Mouse (Mus musculus) right cerebral cortex, adult 18-20 months (tissue): ENCODE data around the gene Tldc2.

Experiments used
- DNase-seq: peaks from one replicate; pipeline ENCODE4 v3.0.0; 2022; ENCODE audit warnings: mixed read lengths

Gene Tldc2

DNA sequence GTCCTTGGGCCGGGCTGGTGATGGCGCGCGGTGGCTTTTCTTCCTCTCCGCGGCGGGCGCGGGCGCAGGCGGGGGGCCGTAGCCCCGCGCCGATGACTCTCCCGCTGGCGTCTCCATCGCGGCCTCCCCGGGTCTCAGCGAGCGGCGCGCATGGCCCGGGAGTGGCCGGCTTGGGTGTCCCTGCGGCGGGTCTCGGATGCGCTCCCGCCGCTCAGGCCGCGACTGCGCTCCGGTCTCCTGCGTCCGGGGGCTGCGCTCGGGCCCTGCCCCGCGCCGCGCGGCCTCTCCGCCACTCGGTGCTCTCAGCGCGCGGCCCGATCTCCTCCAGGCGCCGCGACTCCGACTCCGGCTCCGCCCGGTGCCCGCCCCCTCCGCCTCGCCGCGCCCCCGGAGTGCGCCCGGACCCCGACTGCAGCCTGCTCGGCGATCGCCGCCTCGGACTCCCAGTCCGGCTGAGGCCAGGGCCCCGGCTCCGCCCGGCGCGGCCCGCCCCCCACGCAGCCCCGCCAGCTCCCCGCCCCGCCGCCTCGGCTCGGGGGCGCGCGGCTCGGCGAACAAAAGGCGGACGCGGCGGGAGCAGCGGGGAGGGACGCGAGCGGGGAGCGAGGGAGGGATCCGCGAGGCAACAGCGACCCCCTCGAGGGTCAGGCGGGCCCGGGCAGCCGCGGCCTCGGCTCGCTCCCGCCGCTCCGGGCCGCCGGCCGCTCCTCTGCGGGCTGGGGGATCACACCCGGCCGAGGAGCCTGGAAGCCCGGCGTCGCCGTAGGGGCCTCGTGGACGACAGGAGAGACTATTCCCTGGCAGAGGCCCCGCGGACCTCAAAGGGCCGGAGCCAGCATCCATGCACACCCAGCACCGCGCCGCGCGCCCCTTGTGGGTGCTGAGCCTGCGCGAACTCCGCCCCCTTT, 7.8 kb upstream of the Tldc2 start, which contains the start of gene Soga1:
Gene Soga1 (minus strand): TSS at position 462 of the 908 bp plus-strand sequence.
- DNase-seq = peak; percentile 82

DNA sequence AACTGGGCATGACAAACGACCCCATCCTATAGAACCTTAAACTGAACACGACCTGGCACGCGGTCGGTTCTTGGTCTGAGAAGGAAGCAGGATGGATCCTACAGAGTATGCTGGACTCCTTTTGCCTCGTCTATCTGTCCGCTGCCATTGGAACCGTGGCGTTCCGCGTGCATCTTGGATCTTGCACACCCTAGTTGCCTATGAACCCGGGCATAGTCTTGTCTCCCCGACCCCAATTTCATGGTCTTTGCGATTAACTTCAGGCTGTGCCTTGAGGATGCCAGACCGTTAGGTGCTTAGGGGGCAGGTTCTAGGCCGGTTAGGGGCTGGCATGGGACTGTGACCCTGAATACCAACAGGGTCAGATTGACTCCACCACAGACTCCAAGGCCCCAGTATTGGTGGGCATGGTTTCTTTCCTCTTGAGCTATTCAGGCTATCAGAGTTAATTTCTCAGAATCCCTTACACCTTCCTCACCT, 7.1 kb upstream of the Tldc2 start:
- DNase-seq = no peak

DNA sequence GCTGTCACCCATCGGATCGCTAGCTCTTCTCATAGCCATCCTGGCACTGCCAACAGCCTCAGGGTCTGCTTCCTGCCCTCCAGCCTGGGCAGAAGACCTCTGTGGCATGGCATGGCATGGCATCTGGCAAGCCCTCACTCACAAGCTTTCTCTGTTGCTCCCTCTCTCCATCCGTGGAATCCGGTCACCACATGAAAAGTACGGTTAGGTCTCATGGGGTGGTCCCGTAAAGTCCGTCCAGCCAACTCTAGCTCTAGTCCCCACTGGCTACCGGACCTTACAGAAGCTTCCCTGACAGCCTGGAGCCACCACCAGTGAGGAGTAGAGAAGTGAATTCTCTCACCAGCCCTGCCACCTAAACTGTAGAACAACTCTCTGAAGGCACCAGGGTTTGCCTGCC, 5.5 kb upstream of the Tldc2 start:
- DNase-seq = no peak

DNA sequence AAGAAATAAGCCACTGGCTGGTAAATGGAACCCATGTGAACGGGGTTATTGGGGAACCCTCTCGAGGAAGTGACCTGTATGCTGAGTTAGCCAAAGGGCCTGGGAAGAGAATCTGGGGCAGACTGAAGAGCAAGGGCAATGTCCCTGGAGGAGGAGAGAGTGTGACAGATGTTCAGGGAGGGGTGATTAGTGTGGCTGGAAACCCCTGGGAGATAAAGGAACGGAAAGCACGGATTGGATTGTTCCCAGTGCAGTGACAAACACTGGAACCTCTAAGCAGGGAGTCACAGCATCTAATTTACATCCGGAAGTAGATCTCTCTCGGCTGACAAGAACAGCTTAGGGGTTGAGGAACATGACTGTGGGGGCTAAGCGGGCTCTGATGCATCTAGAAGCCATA, 4.9 kb upstream of the Tldc2 start:
- no peak for DNase-seq

DNA sequence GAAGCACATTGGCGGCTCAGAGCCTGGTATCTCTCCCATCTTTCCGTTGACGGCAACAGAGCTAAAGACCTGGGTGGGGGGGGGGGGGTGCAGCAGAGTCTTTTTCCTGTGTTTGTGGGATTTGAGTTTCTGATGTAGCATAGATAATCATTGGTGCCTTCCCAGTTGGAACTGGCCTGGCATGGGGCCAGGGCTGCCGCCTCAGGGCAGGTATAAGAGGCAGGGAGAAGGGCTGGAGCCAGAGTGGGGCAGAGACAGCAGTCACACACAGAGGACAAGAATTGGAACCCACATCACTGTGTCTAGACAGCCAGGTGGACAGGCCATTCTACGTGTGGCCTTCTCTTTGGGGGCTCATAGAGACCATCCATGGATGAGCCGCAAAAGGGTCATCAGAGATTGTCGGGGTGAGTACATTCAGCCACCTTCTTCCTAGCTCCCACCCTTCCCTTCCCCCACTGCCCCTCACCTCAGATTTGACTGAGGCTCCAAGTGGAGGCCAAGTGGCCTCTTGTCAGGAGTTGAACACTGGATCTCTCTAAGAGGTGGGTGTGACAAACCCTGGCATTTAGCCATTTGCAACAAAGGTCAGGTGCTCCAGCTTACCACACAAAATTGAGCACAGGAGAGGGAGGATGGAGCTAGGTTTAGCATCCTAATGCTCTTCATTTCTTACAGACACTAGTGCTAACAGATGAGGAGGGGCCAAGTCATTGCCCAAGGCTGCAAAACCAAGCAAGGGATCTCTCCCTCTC, 1.8 kb upstream of the Tldc2 start:
- DNase-seq = no peak

DNA sequence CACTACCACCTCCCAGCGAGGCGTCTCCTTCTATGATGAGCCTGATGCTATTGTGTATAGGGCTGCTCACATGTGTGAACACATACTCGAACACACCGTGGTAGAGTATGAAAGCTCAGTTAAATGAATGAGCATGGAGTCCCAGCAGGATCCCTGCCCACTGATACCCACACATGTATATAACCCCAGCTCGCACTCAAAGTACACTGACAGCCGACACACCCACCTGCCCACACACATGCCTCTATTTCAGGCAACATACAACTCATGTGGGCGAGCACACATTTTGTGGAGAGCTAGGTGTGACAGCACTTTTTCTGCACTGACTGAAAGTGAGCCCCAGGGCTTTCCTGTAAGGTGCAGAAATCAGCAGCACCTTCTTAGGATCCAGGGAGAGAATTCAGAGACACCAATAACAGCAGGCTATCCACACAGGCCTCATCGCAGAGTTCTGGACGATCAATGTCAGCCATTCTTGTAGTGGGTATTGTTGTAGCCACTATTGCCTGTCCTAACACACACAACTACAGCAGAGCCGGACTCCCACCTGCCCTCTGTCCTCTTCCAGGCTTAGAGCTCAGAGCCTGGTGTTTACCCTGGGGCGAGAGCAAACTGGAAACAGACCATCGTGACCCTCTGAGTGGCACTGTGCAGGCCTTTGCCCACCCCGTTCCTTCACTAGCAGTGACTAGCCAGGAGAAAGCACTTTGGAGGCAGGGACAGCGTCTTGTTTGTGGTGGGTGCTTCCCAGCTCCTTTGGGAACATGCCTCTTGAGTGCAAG, 872 bp downstream of the Tldc2 start:
- DNase-seq = peak; percentile 85

DNA sequence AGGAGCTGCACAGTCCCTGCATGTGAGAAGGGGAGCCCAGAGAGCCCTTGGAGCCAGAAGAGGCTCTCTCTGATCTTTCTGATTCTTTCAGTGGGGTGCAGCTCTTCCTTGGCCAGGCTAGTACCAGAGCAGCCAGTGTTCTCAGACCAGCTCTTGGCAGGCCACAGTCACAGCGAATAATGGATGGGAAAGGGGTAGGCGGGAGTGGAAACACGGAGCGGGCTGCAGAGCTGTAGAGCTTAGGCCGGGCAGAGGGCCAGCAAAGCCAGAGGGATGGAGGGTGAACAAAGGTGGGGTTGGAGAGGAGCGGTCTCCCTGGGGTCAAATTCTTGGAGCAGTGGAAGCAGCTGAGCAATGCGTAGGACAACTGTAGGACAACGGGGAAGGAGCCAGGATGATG, 5.2 kb downstream of the Tldc2 start:
- peak; percentile 51 for DNase-seq

DNA sequence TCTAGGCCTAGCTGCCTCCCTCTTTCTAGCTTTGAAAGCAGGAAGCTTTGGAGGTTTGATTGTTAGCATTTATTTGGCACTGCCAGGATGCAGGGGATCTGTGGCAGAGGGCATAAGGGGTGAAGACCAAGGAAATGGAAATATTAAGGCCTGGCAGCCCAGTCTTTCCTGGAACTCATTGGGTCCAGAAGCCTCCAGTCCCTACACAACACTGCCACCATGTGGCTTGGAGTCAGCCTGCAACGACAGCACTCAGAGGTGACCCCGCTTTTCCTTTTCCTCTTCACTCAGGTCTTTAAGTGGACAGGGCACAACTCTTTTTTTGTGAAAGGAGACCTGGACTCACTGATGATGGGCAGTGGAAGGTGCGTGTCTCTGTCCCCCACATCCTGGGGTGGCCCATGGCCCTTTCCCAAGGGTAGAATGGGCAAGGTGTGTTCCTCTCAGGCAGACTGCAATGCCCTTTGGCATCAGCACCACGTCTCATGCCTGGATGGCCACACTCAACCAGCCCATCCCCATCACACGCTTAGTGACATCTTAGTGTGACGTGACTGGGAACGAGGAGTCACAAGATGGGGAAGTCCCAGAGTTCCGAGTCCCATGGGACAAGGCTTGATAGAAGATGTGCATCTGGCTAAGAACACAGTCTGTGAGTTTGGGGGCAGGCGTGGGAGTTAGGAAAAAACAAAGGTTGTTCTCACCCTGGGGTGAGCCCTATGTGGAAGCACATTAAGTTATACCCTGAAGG, 8.3 kb downstream of the Tldc2 start:
- peak; percentile 60 for DNase-seq

DNA sequence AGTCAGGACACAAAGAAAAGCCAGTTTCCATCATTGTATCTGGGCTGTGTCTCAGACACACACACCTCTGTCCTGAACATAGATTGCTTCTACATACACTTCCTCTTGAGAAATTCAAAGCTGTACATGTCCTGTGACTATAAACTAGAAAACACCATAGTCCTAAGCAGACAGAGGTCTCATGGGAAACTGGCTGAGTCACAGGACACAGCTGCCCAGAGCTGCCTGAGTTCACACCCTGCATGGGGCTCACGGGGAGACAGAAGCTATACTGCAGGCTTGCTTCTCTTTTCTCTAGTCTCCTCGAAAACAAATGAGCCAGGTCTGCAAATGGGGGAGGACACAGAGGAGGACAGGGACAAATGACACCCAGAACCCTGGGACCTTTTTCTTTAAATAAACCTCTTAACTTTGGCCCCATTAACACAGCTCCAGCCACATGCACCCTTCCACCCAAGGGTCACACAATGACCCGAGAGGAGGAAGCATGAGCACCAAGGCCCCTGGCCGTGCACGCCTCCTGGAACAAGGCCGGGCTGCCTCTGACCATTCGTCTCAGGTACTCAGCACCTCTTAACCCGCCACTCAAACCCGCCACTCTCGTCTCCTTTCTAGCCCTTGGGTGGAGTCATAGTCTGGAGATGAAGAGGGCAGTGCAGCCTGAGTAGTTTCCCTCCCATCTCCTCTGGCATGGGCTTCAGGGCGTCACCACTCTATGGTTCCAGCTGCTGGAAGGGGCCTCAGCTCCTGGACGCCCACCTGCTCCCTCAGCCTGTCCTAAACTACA, 12.9 kb downstream of the Tldc2 start:
- no peak for DNase-seq

DNA sequence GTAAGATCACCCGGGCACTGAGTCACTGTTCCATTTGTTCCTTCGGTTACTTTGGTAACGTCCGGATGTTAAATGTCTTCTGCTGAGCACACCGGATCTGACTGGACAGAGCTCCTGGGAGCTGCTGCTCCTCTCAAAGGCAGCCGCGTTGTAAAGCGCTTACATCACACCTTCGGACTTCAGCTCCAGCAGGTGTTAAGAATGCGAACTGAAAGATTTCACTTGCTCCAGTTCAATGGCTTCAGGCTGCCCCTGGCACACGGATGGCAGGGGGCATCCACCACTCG, 13.4 kb downstream of the Tldc2 start:
- DNase-seq = no peak

DNA sequence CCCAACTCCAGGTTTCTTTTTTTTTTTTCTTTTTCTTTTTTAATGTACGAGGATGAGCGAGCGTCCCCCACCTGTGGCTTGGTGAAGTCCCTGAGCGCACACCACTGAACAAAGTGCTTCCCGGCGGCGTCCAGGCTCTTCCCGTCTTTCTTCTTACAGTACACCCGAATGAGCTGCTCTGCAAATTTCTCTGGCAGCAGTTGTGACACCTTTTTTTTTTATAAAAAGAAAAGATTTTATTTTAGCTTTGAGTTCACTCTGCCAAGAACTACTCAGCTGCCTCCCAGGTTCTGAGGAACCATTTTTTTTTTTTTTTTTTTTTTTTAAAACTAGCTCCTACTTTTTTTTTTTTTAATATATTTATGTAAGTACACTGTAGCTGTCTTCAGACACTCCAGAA, 14.8 kb downstream of the Tldc2 start:
- peak; percentile 32 for DNase-seq

DNA sequence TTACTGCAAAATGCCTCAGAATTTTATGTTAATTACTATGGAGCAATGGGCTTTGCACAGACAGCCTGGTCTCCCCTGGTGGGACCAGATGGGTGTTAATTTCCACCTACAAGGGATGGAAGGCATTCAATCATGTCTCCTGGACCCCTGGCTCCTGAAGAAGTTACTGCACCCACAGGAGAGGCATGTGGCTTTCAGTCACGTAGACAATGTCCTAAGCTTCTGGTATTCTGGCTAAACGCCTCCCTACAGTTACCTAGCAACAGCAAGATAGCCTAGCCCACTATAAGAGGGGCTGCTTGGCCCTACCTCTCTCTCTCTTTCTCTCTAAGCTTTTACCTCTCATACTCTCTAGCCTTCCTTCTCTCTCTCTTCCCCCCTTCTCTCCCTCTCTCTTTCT, 15.4 kb downstream of the Tldc2 start:
- DNase-seq = no peak

DNA sequence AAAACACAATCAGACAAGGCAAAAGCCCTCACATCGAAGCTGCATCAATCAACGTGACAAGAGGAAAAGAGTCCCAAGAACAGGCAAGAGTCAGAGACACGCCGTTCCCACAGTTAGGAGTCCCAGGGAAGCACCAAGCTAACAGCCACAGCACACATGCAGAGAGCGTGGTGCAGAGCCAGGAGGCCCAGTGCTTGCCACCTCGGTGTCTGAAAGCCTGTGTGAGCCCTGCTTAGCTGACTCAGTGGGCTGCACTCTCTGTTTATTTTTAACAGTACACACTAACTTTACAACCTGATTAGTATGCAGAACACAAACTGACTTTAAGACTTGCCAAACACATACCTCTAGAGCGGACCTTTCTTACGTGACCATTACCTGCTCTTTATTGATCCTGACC, 17.6 kb downstream of the Tldc2 start:
- DNase-seq = no peak

DNA sequence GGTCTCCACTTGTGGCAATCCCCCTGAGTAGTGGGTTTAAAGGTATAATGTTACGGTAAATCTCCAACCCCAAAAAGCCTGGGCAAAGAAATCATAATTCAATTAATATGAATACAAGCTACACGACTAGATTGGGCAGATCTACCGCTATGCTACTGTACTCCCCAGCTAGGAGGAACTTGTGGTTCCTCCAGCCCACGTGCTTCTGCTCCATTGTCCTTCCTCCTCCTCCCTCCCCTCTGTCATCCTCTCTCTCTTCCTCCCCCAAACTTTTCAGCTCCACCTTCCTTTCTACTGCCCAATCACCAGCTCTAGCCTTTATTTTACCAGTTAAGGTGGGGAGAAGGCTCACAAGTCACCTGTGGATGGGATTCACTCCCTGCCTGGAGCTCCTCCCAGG, 21.4 kb downstream of the Tldc2 start:
- DNase-seq = no peak

DNA sequence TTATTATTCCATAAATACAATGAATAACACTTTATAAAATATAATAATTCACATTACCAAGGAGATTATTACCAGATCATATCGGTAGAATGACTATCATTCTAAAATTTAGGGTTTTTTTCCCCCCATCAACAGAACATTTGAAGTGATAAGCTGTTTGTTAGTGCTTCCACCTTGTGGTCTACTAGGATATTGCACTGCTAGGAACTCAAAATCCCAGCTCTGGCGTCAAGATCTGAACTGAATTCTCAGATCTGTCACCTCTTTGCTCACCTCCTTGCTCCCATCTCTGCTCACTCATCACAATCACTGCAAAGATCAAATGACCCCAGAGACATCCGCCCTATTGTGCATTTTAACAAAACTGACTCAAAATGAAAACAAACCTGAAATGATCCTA, 30.1 kb downstream of the Tldc2 start:
- no peak for DNase-seq

DNA sequence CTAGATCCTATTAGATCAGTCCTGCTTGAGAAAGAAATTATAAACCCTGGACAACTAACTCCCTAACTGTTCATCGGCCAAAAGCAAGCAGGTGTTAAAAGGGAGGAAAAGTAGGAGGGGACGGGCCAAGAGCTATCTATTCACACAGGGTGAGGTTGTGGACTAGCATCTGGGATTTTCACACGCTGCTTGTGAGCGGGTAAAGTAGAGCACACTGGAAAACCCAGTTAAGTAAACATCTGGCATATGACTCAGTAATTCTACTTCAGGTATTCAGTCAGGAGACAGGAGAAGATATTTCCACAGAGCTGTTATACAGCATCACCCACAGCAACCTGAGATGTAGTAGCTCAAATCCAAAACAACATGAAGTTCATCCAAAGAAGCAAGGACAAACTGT, 31.7 kb downstream of the Tldc2 start:
- no peak for DNase-seq

DNA sequence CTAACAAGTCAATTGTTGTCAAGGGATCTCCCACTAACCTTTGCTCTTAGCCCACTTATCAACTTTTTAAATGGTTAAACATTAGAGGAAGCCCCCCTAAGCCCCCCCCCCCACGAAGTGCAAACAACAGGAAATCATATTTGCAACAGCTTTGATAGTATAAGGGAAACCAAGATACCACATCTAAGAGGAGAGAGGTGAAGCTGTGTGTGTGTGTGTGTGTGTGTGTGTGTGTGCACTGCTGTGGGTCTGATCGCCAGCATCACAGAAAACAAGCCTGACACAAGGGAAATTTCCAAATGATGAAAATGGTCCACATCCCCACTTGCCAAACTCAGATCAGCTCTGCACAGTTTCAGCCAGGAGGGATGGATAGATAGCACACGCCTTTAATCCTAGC, 32.2 kb downstream of the Tldc2 start:
- no peak for DNase-seq

DNA sequence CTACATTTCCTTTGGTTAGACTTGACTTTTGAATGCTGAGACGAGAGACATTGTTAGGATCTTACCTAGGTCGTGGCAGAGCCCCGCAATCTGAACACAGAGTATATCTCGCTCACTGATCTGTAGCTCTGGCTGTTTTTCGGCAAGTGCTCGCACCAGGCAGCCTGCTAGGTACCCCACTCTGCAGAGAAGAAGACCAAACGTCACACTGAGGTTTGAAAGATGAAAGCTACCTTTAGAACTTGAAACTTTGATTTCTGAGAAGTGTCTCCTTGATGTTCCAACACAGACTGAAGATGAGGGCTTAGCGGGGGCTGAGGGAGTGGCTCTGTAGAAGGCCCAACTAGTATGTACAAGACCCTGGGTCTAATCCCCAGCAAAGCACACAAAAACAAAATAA, 34.9 kb downstream of the Tldc2 start:
- DNase-seq = no peak

DNA sequence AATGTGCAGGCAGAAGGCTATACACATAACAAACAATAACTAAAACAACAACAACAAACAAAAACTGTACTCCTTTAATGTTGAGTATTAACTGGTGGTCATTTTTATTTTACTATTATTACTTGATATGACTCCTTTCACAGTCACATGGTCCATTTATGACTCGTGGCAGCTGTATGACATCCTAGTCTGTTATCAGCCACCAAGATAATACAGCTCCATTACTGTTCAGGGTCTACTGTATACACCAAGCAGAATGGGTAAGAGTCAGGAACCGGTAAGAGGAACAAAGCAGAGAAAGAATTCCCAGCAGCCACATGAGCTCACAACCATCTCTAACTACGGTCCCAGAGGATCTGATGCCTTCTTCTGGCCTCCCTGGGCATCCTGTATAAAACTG, 38.4 kb downstream of the Tldc2 start:
- no peak for DNase-seq

DNA sequence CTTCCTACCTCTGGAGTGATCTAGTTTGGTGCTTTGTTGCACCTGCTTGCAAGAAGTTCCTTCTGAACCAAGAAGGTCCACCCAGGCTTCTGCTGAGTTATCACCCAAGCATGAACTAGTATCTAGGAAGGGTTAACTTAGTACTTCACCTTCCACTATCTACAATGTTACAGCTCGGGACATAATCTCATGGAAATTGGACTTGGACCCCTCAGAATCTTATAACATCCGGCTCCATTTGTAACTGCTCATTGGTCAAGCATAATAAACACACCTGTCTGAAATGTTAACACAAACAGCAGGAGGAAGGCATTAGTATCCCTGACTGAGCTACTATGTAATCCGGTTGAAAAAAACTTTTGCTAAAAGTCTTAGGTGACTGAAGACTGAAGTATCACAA, 40.5 kb downstream of the Tldc2 start:
- DNase-seq = no peak

DNA sequence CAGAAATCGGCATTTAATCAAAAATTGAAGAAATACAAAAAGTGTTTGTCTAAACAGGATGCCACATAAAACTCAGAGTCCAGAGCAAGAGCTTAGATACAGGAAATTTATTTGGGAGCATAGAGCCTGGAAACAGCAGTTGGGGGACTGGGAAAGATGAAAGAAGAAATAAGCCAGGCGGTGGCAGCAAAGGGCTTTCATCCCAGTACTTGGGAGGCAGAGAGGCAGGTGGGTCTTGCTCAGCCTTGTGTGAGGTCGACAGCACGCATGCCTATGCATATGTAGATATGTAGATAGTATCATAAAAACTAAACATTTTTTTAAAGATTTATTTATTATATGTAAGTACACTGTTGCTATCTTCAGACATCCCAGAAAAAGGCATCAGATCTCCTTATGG, 41.2 kb downstream of the Tldc2 start:
- no peak for DNase-seq

DNA sequence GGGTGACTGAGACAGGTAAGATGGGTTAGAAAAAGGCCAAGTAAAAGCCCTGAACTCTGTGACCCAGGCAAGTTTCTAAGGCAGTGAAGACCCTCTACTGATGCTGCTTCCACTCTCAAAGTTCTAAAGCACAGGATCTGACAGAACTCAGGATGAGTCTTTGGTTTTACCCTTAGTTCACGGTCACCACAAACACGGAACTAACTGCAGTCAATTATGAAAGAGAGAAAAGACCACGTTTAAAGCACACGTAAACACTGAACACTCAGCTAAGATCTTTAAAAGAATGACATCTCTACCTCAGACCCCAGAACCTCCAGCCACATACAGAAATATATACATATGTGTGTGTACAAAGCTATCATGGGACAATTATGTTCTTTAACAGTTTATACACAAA, 42.2 kb downstream of the Tldc2 start:
- no peak for DNase-seq
